Comparison of ENCODE assay signal across 20 mouse cellular contexts in genomic region chr19:44007186-44007585, GRCm38 (mm10). TPM values are rescaled to one million over a fixed set of nuclear protein-coding genes. Genes with fewer than 3 reads are reported as not detected.
A peak's percentile ranks its signal among the peaks of the same experiment; 100 is the strongest.
DNase-seq lines count a peak whose midpoint lies in the region; ATAC-seq and TF ChIP-seq lines count a peak whose summit lies in the region.
"Had no signal": no experiment of that assay in that cellular context is flagged by ENCODE, and none has a peak within 500 bp of the region (broad histone marks: within the 10 kb centered on the region; RNA-seq: fewer than 3 reads in every experiment).

No protein-coding gene starts in this region.

- no peaks in the 10 kb centered on the region for H3K27me3 ChIP-seq in testis, adult 2 months (ENCODE audit: control insufficient read depth, insufficient read depth, low read length)
- H3K27me3 ChIP-seq: heart, embryonic 12.5 days; hindbrain, embryonic 12.5 days; midbrain, embryonic 13.5 days; neural tube, embryonic 13.5 days had no signal

- no peak for DNase-seq in frontal cortex, postnatal 10 days (ENCODE audit: low spot score in 2 of 2)
- no peak for DNase-seq in testis, postnatal 10 days (ENCODE audit: low spot score)
- peak; percentile 31 to 81 for DNase-seq in left cerebral cortex, postnatal 25 days (ENCODE audit: low spot score in 2 of 2)
- no peak for DNase-seq in cerebellum, adult 11-12 months
- no peak for DNase-seq in heart, postnatal 36 days
- no peak for DNase-seq in neural tube, embryonic 10.5 days (ENCODE audit: extremely low spot score, low spot score)
- DNase-seq: B cell, adult 2 months; cerebellum, postnatal 14 days; gastrocnemius, adult 2 months; kidney, adult 11 months; kidney, postnatal 36 days; lung, postnatal 10 days; thymus, postnatal 14 days had no signal

- no peak overlapping the region for H3K27ac ChIP-seq in testis, adult 2 months (ENCODE audit: control insufficient read depth, insufficient read depth, low read depth, low read length)
- H3K27ac ChIP-seq: gastrocnemius, adult 2 months; hindbrain, embryonic 12.5 days; midbrain, embryonic 13.5 days; neural tube, embryonic 13.5 days had no signal

- no peak for TF ChIP-seq CTCF in testis, adult 2 months (IDR thresholded peaks at IDR 0.05; ENCODE audit: control insufficient read depth, insufficient read depth, insufficient replicate concordance, low read depth, low read length)

- peak; percentile 94 for ATAC-seq in frontal cortex, adult (ENCODE audit: low TSS enrichment)
- ATAC-seq: midbrain, embryonic 13.5 days had no signal

- no peaks in the 10 kb centered on the region for H3K36me3 ChIP-seq in testis, adult 2 months (ENCODE audit: control insufficient read depth, insufficient read depth, low read length)
- H3K36me3 ChIP-seq: heart, embryonic 12.5 days; hindbrain, embryonic 12.5 days; midbrain, embryonic 13.5 days; neural tube, embryonic 13.5 days had no signal

- no peak for TF ChIP-seq POLR2A in testis, adult 2 months (IDR thresholded peaks at IDR 0.05; ENCODE audit: control insufficient read depth, low read depth, low read length)

- intact Hi-C loops in left cerebral cortex, postnatal 25 days (cut with DNase I) = no loop called here
- intact Hi-C loops in heart, postnatal 36 days (cut with DNase I) = no loop called here

- peaks cover 5% of the 10 kb centered on the region; the same call in 1 of the 2 replicates for H3K4me1 ChIP-seq in testis, adult 2 months (ENCODE audit: control insufficient read depth, insufficient read depth, low read length)
- H3K4me1 ChIP-seq: heart, embryonic 12.5 days; hindbrain, embryonic 12.5 days; midbrain, embryonic 13.5 days; neural tube, embryonic 13.5 days had no signal

- H3K4me3 ChIP-seq in testis, adult 2 months (ENCODE audit: control insufficient read depth, low read depth, low read length) = peak overlapping the region; percentile 34
- H3K4me3 ChIP-seq: gastrocnemius, adult 2 months; heart, embryonic 12.5 days; hindbrain, embryonic 12.5 days; midbrain, embryonic 13.5 days; neural tube, embryonic 13.5 days had no signal

RNA-seq across cellular contexts. Expression of gene Cpn1, which starts 20.8 kb away (rescaled TPM):
- 6.5 and 8.2 TPM in 2 replicates for polyA plus RNA-seq in testis, adult 2 months (2012; rRNA removed)
- total RNA-seq in left cerebral cortex, postnatal 25 days (2021) = under 1 TPM; 0.18 to 0.43 TPM
- total RNA-seq in heart, postnatal 36 days (2021) = under 1 TPM in 1 of 2 experiments, not detected in 1; 0.19 TPM
- total RNA-seq: adrenal gland, adult 18-20 months; gastrocnemius, adult 2 months had no signal

RNA-seq across cellular contexts. Expression of gene Cyp2c23, which starts 21.8 kb away (rescaled TPM):
- 0.85 and 1.1 TPM in 2 replicates for polyA plus RNA-seq in testis, adult 2 months (2012; rRNA removed)
- total RNA-seq in left cerebral cortex, postnatal 25 days (2021) = under 1 TPM; 0.16 to 0.37 TPM
- total RNA-seq in heart, postnatal 36 days (2021) = under 1 TPM in 1 of 2 experiments, not detected in 1; 0.14 TPM
- total RNA-seq: gastrocnemius, adult 2 months had no signal
- polyA plus RNA-seq: hindbrain, embryonic 12.5 days; neural tube, embryonic 13.5 days had no signal

Comparison
In these comparisons a context has a peak if more than half of its experiments do, and no peak if none do; other contexts are left out.
1. DNase-seq: peak in left cerebral cortex, postnatal 25 days (2 of 2); none in frontal cortex, postnatal 10 days (0 of 2), testis, postnatal 10 days (single experiment), cerebellum, adult 11-12 months (single experiment), heart, postnatal 36 days (0 of 2) and neural tube, embryonic 10.5 days (single experiment).